Mouse (Mus musculus) liver, adult 2 months (tissue): Measurements from ENCODE around the gene Map1s.

Experiments used
- CTCF ChIP-seq: fragments of 200-500 bp; IDR thresholded peaks from 2 replicates; pipeline ENCODE4 v1.5.1; 2011; ENCODE audit warnings: low read depth, low read length, control low read depth
- POLR2A ChIP-seq: fragments of 200-500 bp; IDR thresholded peaks from 2 replicates; pipeline ENCODE4 v1.6.1; 2011; ENCODE audit warnings: low read length, control low read depth; ENCODE audit not compliant: insufficient read depth; ENCODE audit errors: extremely low read depth

- no peak for TF ChIP-seq POLR2A
- no peak for TF ChIP-seq CTCF
These were observed 21.0 kb upstream of the Map1s start for GRCm38 (mm10) chr8:70884683-70885082.
